Mouse (Mus musculus): ENCODE results near the gene Tfam.

Tfam gene

DNA sequence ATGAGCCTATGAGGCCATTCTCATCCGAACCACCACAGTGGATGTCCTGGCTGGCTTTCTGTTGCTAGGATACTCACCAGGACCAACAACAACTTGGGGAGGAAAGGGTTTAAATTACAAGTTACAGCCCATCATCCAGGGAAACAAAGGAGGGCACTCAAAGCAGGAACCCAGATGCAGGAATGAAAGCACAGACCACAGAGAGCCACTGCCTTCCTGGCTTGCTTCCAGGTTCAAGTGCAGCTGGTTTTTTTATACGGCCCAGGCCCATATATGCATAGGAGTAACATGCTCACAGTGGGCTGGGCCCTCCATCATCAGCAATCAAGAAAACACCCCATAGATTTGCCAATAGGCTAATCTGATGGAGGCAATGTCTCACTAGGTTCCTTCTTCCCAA, 15.4 kb downstream of the Tfam start:
- no peak for DNase-seq

- peak; percentile 66 for DNase-seq
These were observed 19.7 kb downstream of the Tfam start for GRCm38 (mm10) chr10:71218228-71218892.

DNA sequence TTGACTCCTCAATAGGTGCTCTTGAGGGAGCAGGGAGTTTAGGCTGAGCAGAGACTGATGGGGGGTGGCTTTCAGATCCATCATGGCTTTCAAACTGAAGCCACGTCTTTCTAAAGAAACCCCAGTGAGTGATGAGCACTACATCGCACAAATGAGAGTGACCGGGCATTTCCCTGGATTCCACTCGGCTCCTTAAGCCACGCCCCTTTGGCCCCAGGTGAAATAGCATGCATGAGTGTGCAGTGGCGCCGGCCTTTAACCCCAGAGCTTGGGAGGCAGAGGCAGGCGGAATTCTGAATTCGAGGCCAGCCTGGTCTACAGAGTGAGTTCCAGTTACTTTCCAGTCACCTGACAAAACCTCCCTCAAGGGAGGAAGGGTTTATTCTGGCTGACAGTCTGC, 22.1 kb downstream of the Tfam start:
- DNase-seq: no peak

DNA sequence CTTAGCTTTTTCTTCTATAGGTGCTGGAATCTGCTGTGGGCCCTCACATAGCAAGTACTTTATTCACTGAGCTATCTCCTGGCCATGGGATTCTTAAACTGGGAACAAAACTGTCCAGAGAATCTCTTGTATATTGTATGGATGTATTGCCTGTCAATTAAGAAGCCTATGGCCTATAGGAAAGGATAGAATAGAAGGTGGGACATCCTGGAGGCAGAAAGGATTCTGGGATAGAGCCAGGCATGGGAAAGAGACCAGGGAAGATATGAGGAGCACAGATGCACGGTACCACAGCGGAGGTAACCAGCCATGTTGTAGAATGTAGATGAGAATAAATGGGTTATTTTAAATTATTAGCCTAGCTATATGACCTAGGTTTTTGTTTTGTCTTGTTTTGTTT, 36.6 kb downstream of the Tfam start:
- DNase-seq: no peak

- DNase-seq: no peak
These were observed 37.1 kb downstream of the Tfam start for GRCm38 (mm10) chr10:71200964-71201363.

- DNase-seq: no peak
These were observed 39.4 kb downstream of the Tfam start for GRCm38 (mm10) chr10:71198676-71199075.

- DNase-seq: no peak
These were observed 40.9 kb downstream of the Tfam start for GRCm38 (mm10) chr10:71197036-71197785.

DNA sequence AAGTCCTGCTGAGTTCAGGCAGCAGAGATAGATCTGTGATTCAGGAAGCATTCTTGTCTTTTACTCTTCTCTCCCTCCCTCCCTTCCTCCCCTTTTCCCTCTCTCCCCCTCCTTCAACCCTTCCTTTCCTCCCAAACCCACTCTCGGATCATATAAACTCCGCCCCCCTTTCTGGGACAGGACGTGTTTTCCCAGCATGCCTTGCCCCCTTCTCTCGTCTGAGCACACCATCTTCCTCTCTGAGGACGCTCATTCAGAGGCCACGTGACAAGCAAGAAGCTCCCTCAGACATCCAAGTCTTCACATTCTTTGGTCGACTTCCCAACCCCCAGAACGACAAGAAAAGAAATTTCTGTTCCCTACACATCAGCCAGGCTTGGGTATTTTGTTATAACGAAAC, 42.6 kb downstream of the Tfam start:
- no peak for DNase-seq

GRCm38 (mm10) chr10:71194713-71195112, 43.4 kb downstream of the Tfam start:
- no peak for DNase-seq

- DNase-seq: no peak
These were observed 44.8 kb downstream of the Tfam start for GRCm38 (mm10) chr10:71193319-71193718.

GRCm38 (mm10) chr10:71192886-71193285, 45.2 kb downstream of the Tfam start:
- DNase-seq: no peak

DNA sequence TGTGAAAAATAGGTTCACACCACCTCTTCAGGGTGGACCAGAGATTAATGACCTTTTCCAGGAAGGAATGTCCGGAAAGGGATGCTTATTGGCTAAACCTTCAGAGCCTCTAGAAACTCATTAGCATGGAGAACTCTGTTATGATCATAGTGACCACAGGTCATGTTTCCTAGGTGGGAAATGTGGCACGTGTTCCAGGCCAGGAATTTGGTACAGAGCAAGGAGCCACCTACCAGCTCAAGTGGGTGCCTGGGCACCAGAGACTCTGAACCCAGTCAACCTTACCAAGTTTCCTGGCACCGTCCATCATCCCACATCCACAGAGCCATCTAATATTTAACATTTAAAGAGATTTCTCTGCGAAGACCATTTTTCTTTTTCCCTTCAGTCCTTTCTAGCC, 49.4 kb downstream of the Tfam start:
- DNase-seq: no peak

- no peak for DNase-seq
These were observed 53.0 kb downstream of the Tfam start for GRCm38 (mm10) chr10:71185059-71185458.

- DNase-seq: no peak
These were observed 54.6 kb downstream of the Tfam start for GRCm38 (mm10) chr10:71183339-71184031.

DNA sequence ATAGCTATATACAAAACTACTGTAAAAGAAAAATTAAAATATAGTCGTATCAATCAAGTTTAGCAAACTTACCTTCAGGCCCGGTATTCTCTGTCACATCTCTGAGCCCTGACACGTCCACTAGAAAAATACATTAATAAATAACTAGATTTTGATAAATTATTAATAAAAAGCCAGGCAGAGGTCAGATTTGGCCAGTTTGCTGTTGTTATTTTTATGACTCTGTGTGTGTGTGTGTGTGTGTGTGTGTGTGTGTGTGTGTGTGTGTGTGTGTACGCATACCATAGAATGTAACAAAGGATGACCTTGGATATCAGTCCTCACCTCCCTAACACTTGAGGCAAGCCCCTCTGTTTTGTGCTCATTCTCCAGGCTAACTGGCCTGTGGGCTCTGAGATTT, 56.1 kb downstream of the Tfam start:
- no peak for DNase-seq

DNA sequence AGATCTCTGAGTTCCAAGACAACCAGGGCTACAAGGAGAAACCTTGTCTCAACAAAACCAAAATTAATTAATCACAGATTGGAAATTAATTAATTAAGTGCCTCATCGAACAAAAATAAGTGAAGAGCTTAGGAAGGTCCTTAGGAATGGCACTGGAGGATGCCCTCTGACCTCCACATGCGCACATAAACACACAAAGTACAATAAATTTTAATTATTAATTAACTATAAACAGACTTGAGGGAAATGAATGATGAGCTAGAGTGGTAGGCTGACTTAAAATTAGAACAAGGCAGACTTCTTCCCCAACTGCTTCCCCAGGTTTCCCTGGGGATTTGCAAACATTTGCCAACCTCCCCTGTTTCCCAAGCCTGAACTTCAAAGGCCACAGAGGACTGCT, 57.0 kb downstream of the Tfam start:
- DNase-seq: no peak

DNA sequence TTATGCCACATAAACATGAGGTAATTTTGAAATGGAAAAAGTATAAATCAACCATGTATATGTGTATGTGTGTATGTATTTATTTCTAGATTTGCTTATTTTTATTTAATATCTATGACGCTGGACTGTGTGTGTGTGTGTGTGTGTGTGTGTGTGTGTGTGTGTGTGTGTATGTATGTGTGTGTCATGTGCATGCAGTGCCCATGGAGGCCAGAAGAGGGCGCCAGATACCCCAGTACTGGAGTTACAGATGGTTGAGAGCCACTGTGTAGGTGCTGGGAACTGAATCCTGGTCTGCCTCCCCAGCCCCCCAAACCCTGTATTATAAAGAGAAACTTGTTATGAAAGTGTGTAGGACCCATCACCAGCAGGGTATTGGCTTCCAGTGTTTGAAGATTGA, 58.0 kb downstream of the Tfam start:
- no peak for DNase-seq

GRCm38 (mm10) chr10:71177201-71177600, 60.9 kb downstream of the Tfam start:
- DNase-seq: no peak

DNA sequence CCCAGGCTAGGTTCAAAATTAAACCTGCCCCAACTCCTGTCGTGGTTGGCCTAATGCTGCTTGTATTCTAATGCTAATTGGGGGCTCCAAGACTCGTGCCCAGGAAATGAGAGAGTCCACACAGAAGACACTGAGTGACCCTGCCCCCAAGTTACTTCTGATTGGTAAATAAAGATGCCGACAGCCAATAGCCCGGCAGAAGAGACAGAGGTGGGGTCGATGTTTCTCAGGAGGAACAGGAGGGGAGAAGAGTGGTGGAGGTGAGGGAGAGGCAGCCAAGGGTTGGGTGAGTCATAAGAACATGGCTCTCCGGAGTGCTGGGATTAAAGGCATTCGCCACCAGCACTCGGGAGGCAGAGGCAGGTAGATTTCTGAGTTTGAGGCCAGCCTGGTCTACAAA, 61.7 kb downstream of the Tfam start:
- DNase-seq: no peak

Measured in thymus, postnatal 25 days (tissue).